Mouse (Mus musculus): ENCODE measurements around the gene Adam1a. TPM values are rescaled to one million over a fixed set of nuclear protein-coding genes. Genes with fewer than 3 reads are reported as not detected.

Gene Adam1a
- polyA plus RNA-seq (2011; ENCODE audit: insufficient read depth, insufficient read length, low read depth, missing spikeins), result 2.3 TPM in 2 replicates

DNA sequence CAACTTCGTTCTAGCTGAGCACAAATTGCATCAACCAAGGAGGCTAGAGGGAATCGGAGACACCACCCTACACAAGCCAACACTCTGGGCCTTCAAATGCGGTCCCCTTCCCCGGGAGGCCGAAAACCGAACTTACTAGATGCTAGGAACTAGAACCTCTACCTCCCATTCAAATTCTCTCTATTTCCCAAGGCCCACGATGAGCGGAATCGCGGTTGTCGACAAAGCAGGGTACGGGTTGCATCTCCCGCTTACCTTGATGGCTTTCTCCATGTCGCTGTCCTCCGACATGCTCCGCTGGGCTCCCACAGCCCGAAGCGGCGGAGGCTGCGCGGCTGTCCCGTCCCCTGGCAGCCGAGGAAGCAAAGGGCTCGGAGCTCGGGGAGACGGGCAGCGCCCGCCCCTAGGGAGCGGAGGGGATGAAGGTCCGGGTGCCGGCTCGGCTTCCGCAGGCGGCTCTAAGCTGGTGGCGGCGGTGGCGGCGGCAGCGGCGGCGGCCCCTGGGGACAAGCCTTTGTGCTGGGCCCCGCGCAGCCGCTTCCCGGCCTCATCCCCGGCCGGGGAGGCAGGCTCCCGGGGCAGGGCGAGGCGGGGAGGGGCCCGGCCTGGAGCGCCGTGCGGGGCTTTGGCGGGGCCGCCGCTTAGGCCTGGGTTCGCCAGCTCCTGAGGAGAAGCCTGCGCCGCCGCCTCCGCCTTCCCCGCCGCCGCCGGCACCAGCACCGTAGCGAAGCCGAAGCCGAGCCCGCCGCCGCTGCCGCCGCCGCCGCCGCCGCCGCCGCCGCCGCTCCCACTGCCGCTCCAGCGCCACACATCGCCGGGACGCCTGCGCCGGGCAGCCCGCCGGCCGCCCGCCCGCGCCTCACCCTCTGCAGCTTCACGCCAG lies at the start of gene Adam1a, which contains the start of gene Gm42878:
Gene Adam1a, minus strand, starts transcription at position 573 of the 883 bp plus-strand sequence.
Gene Gm42878, minus strand, starts transcription at position 573 of the 883 bp plus-strand sequence.
- no peaks in the 10 kb centered on the region for H3K27me3 ChIP-seq (ENCODE audit: control insufficient read depth, insufficient read depth, low read length, poor library complexity, severe bottlenecking)
- no peaks in the 10 kb centered on the region for H3K4me1 ChIP-seq (ENCODE audit: control insufficient read depth, insufficient read depth, low read length)
- H3K9me3 ChIP-seq (replicated peaks; ENCODE audit: control insufficient read depth, insufficient read depth, low read length, poor library complexity, severe bottlenecking), result no peaks in the 10 kb centered on the region
- no peaks in the 10 kb centered on the region for H3K36me3 ChIP-seq (ENCODE audit: control insufficient read depth, insufficient read depth, low read length, poor library complexity, severe bottlenecking)
- H3K4me3 ChIP-seq (ENCODE audit: low read depth, low read length), result peak within 1 kb of the TSS; percentile 97
- H3K27ac ChIP-seq (ENCODE audit: insufficient read depth, low read length), result 0 out of 2 replicates have a peak within 1 kb of the TSS, but pooled peaks have one; percentile 5
- TF ChIP-seq POLR2A (IDR thresholded peaks at IDR 0.05; ENCODE audit: insufficient read depth, low read length), result no peak
- no peak for TF ChIP-seq CTCF (IDR thresholded peaks at IDR 0.05; ENCODE audit: low read depth, low read length)
- TF ChIP-seq EP300 (IDR thresholded peaks at IDR 0.05; ENCODE audit: insufficient read depth, low read depth, low read length), result no peak
- H3K9ac ChIP-seq (ENCODE audit: low read depth, poor library complexity, severe bottlenecking), result peak within 1 kb of the TSS; percentile 94

DNA sequence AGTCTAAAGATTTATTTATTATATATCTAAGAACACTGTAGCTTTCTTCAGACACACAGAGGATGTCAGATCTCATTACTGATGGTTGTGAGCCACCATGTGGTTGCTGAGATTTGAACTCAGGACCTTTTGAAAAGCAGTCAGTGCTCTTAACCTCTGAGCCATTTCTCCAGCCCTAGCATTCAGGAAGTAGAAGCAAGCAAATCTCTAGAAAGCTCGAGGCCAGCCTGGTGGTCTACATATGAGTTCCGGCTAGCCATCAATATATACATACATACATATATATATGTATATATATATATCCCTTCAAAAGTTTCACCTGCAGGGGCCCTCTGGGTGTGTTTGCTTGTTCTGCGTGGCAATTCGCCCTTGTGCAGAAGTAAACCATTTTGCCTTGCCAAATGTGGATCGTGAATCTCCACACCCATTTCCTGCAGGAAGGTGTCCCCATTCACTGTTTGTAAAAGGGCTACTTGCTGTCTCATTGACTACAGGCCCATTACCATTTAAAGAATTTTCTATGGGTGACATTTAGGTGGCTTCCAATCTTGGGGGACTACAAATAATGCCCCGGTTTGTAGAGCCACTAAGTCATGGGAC lies 49.5 kb upstream of the Adam1a start:
- H3K4me3 ChIP-seq (ENCODE audit: low read depth, low read length), result no peak overlapping the region
- no peak overlapping the region for H3K27ac ChIP-seq (ENCODE audit: insufficient read depth, low read length)
- no peak overlapping the region for H3K9ac ChIP-seq (ENCODE audit: low read depth, poor library complexity, severe bottlenecking)
- no peaks in the 10 kb centered on the region for H3K36me3 ChIP-seq (ENCODE audit: control insufficient read depth, insufficient read depth, low read length, poor library complexity, severe bottlenecking)
- peaks cover 4% of the 10 kb centered on the region for H3K4me1 ChIP-seq (ENCODE audit: control insufficient read depth, insufficient read depth, low read length)
- no peaks in the 10 kb centered on the region for H3K9me3 ChIP-seq (replicated peaks; ENCODE audit: control insufficient read depth, insufficient read depth, low read length, poor library complexity, severe bottlenecking)
- no peaks in the 10 kb centered on the region for H3K27me3 ChIP-seq (ENCODE audit: control insufficient read depth, insufficient read depth, low read length, poor library complexity, severe bottlenecking)
- no peak for TF ChIP-seq POLR2A (IDR thresholded peaks at IDR 0.05; ENCODE audit: insufficient read depth, low read length)
- TF ChIP-seq EP300 (IDR thresholded peaks at IDR 0.05; ENCODE audit: insufficient read depth, low read depth, low read length), result no peak
- TF ChIP-seq CTCF (IDR thresholded peaks at IDR 0.05; ENCODE audit: low read depth, low read length), result no peak

DNA sequence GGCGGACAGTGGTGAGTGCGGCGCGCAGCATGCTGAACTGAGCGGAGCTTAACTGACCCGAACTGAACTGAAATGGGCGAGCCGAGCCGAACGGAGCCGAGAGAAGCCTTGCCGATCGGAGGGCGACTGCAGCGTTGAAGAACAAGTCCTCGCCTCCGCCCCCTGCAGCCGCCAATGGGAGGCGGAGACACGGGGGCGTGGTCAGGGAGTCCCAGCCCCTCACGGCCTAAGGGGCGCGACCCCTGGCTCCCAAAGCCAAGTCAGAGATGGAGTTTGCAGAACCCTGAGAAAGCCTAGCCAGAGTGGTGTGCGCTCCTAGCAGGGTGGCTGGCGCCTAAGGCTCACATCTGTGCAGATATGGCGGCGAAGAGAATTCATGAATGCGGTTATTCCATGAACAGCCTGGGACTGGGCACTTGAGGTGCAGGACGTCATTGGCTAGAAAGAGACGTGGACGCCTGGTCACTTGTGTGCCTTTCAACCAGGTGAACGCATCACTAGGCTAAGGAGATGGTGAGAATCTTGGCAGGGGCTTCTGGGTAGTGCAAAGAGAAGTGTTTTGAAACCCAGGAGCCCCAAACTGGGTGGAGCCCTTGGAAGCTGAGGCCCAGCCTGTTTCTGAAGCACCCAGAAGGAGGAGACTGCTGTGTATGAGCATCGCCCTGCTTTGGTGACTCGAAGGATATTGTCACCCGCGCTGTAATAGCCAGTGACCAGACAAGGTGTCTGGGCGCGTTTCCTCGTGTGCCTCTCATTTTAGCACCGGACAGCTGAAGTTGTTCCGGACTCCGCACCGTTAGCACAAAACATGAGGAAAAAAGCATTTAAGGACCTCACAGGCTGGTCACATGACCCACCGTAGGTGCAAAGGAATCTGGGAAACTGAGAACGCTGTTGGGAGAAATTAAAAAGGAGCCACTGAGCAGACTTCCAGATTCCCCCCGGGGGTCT lies 48.4 kb upstream of the Adam1a start, which contains the start of gene Aldh2:
Gene Aldh2, minus strand, starts transcription at position 374 of the 951 bp plus-strand sequence.
- peaks cover 2% of the 10 kb centered on the region for H3K4me1 ChIP-seq (ENCODE audit: control insufficient read depth, insufficient read depth, low read length)
- no peaks in the 10 kb centered on the region for H3K9me3 ChIP-seq (replicated peaks; ENCODE audit: control insufficient read depth, insufficient read depth, low read length, poor library complexity, severe bottlenecking)
- peak within 1 kb of the TSS; percentile 53 for H3K9ac ChIP-seq (ENCODE audit: low read depth, poor library complexity, severe bottlenecking)
- TF ChIP-seq CTCF (IDR thresholded peaks at IDR 0.05; ENCODE audit: low read depth, low read length), result no peak
- no peak for TF ChIP-seq EP300 (IDR thresholded peaks at IDR 0.05; ENCODE audit: insufficient read depth, low read depth, low read length)
- TF ChIP-seq POLR2A (IDR thresholded peaks at IDR 0.05; ENCODE audit: insufficient read depth, low read length), result peak; percentile 83
- H3K27ac ChIP-seq (ENCODE audit: insufficient read depth, low read length), result peak within 1 kb of the TSS; percentile 45; the same call in 1 of the 2 replicates
- no peaks in the 10 kb centered on the region for H3K27me3 ChIP-seq (ENCODE audit: control insufficient read depth, insufficient read depth, low read length, poor library complexity, severe bottlenecking)
- H3K36me3 ChIP-seq (ENCODE audit: control insufficient read depth, insufficient read depth, low read length, poor library complexity, severe bottlenecking), result no peaks in the 10 kb centered on the region
- peak within 1 kb of the TSS; percentile 86 for H3K4me3 ChIP-seq (ENCODE audit: low read depth, low read length)

DNA sequence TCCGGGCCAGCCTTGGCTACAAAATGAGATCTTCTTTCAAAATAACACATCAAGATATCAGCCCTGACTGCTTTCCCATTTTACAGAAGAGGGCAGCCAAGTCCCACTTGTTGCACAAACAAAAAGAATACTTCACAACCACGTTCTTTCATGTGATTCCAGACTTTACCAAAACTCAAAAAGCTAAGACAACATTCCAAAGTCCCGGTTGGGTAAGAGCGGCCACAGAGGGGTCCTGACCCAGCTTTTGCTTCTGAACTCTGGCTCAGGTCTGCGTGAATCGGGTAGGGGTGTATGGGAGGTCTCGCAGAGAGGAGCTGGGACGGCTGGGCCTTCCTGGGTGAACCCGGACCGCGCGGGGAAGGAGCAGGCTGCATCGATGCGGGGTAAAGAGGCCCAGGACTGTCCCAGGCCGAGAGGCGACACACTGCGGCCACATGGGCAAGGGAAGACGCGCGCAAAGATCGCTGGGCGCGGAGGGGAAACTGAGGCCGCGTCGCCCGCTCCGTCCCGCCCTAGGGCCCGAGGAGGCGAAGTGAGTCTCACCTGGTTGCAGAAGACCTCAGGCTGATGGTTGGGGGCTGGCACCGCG lies 47.6 kb upstream of the Adam1a start:
- H3K27ac ChIP-seq (ENCODE audit: insufficient read depth, low read length), result no peak overlapping the region
- peak overlapping the region; percentile 86 for H3K4me3 ChIP-seq (ENCODE audit: low read depth, low read length)
- no peak for TF ChIP-seq EP300 (IDR thresholded peaks at IDR 0.05; ENCODE audit: insufficient read depth, low read depth, low read length)
- H3K9me3 ChIP-seq (replicated peaks; ENCODE audit: control insufficient read depth, insufficient read depth, low read length, poor library complexity, severe bottlenecking), result no peaks in the 10 kb centered on the region
- peaks cover 1% of the 10 kb centered on the region for H3K4me1 ChIP-seq (ENCODE audit: control insufficient read depth, insufficient read depth, low read length)
- peak overlapping the region; percentile 53 for H3K9ac ChIP-seq (ENCODE audit: low read depth, poor library complexity, severe bottlenecking)
- no peaks in the 10 kb centered on the region for H3K36me3 ChIP-seq (ENCODE audit: control insufficient read depth, insufficient read depth, low read length, poor library complexity, severe bottlenecking)
- H3K27me3 ChIP-seq (ENCODE audit: control insufficient read depth, insufficient read depth, low read length, poor library complexity, severe bottlenecking), result no peaks in the 10 kb centered on the region

DNA sequence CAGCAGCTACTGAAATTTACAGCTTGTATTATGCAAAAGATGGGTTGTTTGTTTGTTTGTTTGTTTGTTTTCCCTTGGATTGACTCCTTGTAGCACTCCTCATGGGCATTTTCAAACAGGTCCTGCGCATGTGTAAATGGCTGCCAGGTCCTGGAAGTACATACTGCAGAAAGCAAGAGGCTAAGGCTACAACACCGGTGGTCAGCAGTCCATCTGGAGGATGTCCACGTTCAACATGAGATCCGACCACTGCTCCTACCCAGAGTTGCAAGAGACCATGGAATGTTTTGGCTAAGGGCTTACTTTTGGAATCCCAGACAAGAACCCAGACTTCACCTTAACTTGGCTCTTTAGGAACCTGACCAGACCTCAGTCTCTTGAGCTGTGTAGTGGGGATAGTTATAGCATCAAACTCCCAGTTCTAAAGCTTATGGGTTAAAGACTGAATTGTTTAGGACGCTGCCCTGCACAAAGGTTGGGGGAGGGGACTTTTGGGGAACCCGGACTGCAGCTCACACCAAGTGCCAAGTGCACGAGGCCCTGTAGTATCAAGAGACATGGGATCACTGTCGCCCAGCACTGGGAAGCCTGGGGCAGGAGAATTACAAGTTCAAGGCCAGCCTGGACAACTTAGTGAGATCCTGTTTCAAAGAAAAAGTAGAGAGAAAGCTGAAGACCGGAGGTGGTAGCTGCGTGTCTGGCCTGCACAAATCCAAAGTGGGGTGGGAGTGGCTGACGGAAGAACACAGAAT lies 47.0 kb upstream of the Adam1a start:
- H3K36me3 ChIP-seq (ENCODE audit: control insufficient read depth, insufficient read depth, low read length, poor library complexity, severe bottlenecking), result no peaks in the 10 kb centered on the region
- H3K9me3 ChIP-seq (replicated peaks; ENCODE audit: control insufficient read depth, insufficient read depth, low read length, poor library complexity, severe bottlenecking), result no peaks in the 10 kb centered on the region
- H3K27me3 ChIP-seq (ENCODE audit: control insufficient read depth, insufficient read depth, low read length, poor library complexity, severe bottlenecking), result no peaks in the 10 kb centered on the region
- H3K9ac ChIP-seq (ENCODE audit: low read depth, poor library complexity, severe bottlenecking), result peak overlapping the region; percentile 53
- H3K4me1 ChIP-seq (ENCODE audit: control insufficient read depth, insufficient read depth, low read length), result peaks cover 1% of the 10 kb centered on the region
- H3K27ac ChIP-seq (ENCODE audit: insufficient read depth, low read length), result no peak overlapping the region
- peak overlapping the region; percentile 86 for H3K4me3 ChIP-seq (ENCODE audit: low read depth, low read length)
- TF ChIP-seq CTCF (IDR thresholded peaks at IDR 0.05; ENCODE audit: low read depth, low read length) (no peak), EP300 (IDR thresholded peaks at IDR 0.05; ENCODE audit: insufficient read depth, low read depth, low read length) (no peak), POLR2A (IDR thresholded peaks at IDR 0.05; ENCODE audit: insufficient read depth, low read length) (no peak)

Data from ES-Bruce4 (cell line).